Mouse (Mus musculus) cerebellum, postnatal 25 days (tissue): ENCODE data around the gene Tmprss6.

Experiments
- DNase-seq, 2 experiments: peaks; one replicate each; pipeline ENCODE4 v3.0.0; 2021; ENCODE audit warnings: mixed read lengths in 2 of 2

The Tmprss6 gene

DNA sequence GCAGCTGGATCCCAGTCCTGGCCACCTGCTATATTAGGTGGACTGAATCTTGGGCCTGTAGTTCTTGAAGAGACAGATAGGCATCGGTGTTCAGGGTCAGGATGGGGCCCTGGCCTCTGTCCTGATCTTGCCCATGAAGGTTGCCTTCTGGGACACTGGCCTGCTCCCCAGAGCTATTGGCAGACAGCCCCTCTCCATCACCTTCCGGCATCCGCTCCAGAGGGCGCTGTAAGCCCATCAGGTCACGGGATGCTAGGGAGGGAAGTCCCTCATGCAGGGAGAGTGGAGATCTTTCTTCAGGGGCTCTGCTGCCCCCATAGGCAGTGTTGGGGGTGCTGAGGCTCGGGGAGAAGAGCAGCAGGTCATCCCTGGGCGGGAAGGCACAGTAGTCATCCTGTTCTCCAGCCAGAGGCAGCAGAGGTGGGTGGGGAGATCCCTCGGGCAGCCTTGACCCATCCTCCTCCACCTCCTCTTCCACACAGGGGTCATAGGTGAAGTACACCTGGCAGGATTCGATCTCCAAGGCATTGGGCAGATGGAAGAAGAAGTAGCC lies 13.1 kb upstream of the Tmprss6 start:
- peak; percentile 56 to 63 for DNase-seq

DNA sequence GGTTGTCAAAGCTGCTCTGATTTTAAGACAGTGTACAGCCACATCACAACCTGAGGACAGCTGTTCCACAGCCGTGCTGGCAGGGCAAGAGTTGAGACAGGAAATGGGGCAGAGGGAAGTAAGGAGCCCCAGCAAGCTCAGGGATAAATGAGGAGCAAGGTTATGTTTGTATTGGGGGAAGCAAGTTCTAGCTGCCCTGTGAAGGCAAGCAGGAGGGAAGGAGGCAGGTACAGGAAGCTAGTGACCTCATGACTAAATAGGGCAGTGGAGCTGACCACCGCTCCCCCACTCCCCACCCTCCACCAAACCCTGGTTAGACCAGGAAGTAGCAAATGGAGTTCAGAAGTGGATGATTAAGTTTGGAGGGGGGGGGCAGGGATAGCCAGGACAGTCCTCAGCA lies 12.6 kb upstream of the Tmprss6 start:
- no peak for DNase-seq

DNA sequence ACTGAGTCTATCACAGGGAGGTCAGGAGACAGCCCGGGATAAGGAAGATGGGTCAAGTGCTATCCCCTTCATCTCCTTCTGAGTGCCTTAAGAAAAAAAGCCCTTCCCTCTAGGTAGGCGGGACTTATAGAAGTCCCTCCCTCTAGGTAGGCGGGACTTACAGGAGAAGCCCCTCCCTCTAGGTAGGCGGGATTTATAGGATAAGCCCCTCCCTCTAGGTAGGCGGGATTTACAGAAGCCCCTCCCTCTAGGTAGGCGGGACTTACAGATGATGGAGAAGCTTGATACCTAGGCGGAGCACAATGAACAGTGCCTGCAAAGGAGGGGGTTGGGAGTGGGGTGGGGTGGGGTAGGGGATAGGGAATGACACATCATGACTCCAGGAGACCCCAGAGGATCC lies 11.7 kb upstream of the Tmprss6 start:
- DNase-seq = no peak

DNA sequence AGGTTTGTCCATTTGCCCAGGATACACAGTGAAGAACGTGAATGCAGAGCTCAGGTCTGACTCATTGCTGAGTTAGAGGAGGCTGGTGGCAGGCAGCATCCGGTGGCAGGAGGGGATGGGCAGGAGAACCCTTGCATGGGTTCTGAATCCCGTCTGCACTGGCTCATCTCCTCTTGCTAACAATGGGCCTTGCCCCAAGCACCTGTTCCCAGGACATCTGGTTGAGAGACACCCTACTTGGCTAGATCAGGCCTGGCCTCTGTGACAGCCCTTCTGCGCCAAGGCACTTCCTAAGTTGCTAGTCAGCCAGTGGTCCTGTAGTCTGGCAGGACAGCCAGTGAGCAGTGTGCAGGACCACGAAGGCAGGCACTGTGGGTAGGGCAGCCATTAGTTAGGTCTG lies 11.0 kb upstream of the Tmprss6 start:
- no peak for DNase-seq

DNA sequence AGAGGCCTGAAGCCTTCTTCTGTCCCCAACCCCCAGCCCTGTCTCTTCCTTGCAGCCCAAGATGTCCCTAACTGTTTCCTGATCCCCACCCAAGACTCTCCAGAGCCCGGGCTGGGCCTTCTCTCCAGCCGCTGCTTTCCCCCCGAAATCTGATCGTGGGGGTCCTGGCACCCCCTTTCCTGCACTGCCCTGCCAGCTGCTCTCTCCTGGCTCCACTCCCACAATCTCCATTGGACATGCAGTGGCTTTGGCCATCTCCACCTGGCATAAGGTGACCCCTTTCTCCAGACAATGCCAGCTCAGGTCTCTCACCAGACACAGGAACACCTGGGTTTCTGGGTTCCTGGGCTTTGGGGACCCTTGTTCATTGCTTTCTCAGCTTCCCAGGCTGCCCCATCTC lies 9.6 kb upstream of the Tmprss6 start:
- DNase-seq = no peak

DNA sequence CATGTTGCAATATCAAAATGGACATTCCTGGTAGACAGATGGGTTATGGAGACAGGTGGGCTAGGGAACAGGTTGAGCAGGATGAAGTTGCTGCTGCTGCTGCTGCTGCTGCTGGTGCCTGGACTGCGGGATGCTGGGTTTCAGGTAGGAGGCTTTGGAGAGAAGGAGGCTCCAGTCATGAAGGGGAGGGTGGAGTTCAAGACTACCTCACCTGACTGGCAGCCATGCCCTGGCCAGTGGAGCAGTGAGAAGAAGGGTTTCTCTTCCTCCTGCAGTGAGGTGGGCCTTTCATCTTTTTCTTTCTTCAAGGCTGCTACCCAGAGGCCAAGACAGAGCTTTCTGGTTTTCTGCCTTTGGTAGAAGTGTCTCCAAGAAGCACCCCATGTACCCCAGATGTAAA lies 8.4 kb upstream of the Tmprss6 start:
- no peak for DNase-seq

DNA sequence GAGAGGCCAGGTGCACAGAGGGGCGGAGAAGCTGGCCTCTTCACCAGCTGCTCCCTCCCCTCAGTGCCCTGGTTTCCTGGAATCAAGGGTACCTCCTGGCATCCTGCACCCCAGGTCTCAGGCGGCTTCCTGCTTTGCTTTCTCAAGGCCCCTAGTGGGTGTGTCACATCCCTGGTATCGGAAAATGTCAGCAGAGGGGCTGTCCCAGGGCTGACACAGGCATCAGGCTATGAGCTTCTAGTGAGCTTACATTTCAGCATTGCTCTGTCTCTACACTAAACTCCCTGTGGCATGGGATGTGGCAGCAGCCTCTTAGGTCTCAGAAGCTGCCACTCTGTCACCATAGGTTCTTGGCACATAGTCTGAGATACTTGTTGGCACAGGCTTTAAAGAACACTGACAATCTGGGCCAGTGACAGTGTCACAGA lies 7.2 kb upstream of the Tmprss6 start:
- peak in 1 of 2 experiments; percentile 52 for DNase-seq

DNA sequence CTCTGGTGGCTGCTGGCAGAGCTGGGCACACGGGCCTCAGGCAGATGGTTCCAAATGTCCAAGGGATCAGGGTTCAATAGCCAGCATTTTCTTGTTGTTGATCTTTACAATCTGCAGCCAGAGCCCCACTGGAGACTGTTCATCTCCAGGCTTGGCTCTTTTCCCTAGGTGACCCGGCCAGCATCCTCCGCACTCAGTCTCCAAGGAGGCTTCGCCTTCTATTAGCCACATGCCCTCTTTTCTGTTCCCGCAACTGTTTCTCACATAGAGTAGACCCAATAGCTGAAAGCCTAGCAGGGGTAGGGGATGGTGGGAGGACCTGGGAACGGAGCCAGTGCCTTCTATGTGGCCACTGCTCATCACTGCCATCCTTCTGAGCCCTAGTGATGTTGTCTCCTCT lies 5.0 kb upstream of the Tmprss6 start:
- peak; percentile 45 to 56 for DNase-seq

DNA sequence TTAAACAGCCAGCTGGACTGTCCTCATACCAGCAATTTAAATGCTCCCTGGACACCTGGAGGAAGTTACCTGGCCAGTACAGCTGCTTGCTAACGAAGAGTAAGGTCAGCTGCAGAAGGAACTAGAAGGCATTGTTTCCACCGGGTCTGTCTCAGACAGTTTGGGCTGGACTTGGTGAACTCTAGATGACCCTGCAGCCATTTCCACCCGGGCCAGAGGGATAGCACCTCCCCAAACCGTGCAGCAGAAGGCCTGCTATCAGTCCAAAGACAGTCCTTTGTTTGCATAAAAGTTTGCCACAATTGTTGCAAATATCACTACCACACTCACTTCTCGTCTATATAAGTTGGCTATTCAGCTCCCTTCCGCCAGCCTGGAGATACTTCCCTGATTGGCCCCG lies 3.5 kb upstream of the Tmprss6 start:
- DNase-seq = no peak

DNA sequence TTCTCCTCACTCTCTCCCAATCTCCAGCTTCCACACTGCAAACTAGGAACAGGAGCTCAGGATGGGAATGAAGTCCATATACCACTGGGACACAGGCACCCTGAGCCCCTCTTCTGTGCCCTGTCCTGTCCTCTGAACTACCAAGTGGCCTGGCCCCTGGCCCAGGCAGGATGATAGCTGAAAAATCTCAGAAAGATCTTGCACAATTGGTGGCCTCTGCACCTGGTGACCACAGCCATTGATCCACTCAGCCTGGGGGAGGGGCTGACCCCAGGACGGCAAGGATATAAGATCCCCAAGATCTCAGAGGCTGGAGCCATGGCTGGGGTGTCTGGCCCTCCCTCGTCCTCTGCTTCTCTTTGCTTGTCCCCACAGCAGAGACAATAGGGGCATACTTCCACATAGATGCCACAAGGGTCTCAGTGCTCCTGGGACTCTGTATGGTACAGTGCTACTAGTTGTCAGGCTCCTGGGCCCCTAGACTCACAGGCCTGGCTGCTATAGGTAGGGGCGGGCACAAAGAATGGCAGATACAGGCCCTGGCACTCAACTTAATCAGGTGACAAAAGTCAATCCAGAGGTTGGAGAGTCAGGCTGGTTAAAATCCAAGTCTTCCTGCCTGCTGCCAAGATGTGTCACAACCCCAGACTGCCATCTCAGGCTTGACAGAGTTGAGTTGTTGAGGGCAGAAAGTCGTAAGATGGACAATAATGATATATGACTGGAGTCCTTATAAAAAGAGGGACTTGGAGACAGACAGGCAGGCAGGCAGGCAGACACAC lies 2.3 kb upstream of the Tmprss6 start:
- no peak for DNase-seq

DNA sequence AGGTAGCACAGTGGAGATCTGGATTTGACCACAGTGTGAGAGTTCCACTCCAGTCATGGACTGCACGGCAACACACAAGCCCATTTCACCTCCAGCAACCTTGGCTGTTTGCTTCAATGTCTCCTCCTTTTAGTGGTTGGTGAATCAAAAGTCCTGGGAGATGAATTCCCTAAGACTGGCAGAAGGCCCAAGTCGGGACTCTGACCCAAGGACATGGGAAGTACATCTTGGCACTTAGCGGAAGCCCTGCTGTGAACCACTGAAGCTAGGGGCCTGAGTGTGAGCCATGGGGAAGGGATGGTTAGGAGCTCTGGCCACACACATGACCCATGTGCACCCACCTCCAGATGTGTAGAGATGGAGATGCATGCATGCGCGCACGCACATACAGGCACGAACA lies 864 bp downstream of the Tmprss6 start:
- DNase-seq = no peak

DNA sequence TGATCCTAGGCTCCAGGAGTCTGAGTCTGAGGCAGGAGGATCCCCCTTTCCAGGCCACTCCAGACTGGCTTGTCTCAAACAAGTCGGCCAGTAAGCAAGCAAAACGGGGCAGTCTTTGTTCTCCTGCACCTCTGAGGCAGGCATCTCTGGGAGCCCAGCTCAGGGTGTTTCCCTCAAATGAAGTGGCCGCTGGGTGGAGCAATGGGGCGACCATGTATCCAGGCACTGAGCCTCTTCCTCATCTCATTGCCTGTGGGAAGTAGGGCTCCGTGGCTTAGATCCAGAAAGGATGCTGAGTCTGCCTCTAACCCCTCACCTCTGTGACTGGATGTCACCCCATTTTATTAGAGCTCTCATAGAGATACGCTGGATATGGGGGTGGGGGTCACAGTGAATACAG lies 1.6 kb downstream of the Tmprss6 start:
- peak in 1 of 2 experiments; percentile 65 for DNase-seq

DNA sequence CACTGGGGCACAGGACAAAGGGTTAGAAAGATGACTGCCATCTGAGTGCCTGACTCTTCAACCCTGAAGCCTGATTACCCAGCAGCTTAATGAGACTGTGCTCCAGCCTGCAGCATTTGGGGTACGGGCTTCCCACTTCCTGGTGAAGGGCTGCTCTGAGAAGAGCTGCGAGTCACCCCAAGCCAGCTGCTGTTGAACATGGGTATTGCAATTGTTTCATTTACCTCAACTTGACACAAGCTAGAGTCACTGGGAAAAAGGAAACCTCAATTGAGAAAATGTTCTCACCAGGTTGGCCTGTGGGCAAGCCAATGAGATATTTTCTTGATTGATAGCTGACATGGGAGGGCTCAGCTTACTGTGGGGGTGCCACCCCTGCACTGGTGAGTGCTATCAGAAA lies 5.5 kb downstream of the Tmprss6 start:
- DNase-seq = no peak

DNA sequence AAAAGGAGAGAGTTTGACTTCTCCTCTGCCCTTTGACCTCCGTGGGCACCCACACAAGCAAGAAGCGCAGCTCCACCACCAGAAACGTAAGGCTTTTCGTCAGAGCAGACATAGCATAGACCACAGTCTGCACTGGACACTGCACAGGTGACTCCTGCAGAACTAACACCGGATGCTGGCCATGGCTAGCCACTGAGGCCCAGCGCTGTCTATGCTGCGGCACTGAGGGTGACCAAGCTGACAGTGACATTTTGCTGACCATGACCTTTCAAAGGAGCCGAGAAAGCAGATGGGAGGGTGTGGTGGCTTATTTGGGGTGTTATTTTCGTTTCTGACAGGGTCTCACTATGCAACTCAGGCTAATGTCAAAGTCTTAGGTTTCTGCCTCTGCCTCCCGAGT lies 11.2 kb downstream of the Tmprss6 start:
- DNase-seq = no peak

DNA sequence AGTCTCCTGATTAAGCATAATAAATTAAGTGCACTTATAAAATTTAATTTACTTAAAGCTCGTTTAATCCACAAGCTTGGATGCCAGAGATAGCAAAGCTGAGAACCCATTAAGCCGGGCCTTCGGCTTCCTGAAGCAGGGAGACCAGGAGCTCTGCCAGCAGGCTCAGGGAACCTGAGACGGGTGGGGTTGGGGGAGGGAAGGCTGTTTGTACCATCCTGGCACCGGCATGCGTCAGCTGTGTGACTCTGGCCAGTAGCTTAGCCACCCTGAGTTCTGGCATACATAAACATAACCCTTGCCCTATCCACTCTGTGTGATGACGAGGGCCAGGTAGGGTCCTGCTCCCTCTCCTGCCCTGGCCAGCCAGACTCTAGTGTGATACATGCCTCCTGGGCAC lies 12.4 kb downstream of the Tmprss6 start:
- peak; percentile 56 to 67 for DNase-seq

DNA sequence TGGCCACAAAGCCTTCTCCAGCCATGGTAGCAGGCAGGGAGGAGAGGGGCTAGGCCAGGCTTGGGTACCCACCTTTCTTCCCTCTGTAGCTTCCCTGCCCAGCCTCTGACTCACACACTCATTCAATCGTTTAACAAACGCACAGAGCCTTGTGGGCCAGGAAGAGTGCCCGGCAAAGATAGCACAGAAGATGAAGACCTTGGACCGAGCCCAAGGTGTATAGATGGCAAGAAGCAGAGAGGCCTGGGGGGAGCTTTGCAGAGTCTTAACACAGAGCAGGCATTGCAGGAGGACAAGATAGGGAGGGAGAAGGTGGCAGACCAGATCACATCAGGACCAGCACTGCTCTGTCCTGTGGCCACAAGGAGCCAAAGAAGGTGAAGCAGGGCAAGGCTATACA lies 13.3 kb downstream of the Tmprss6 start:
- no peak for DNase-seq

DNA sequence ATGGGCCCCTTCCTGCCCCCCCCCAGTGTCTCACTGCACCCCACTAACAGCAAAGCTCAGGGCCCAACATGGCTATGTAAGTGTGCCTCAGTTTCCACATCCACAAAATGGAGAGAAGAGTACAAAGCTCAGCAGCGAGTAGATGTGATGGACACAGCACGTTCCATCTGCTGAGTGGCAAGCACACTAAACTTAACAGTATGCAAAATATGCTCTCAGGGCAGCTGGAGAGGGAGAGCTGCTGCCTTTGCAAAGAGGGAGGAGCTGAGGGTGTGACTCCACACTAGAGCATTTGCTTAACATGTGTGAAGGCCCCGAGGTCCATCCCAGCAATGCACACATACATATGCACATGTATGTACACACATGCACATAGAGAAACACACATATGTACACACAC lies 15.5 kb downstream of the Tmprss6 start:
- DNase-seq = no peak

DNA sequence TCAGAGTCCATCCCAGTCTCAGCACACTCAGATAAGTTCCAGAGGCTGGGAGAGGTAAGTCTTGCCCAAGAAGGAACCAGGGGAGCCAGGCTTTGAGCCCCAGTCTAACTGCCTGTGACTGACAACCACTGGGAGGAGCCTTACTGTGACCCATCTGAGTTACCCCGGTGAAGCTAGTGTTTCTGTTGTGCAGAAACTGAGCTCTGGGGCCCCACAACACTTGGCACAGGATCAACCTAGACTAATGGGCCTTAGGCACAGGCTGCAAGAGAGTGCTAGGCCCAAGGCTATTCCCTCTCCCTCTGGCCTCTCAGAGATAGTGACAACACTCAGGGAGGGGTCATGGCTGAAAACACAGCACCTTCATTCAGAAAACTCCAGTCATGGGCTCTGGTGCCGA lies 17.2 kb downstream of the Tmprss6 start:
- no peak for DNase-seq

DNA sequence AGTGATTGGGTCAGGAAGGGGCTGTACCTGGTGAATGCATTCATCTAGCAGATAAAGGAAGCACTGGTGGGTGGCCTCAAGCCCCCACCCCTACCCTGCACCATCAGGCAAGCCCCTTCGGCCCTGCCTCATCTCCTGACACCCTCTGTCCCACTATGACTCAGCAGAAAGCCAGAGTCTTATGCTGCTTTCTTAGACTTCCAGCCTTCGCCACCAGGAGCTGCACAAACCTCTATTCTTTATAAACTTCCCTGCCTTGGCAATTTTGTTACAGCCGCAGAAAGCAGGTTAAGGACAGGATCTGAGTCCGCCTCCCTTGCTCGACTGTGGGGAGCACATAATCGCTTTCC lies 18.0 kb downstream of the Tmprss6 start:
- DNase-seq = no peak

DNA sequence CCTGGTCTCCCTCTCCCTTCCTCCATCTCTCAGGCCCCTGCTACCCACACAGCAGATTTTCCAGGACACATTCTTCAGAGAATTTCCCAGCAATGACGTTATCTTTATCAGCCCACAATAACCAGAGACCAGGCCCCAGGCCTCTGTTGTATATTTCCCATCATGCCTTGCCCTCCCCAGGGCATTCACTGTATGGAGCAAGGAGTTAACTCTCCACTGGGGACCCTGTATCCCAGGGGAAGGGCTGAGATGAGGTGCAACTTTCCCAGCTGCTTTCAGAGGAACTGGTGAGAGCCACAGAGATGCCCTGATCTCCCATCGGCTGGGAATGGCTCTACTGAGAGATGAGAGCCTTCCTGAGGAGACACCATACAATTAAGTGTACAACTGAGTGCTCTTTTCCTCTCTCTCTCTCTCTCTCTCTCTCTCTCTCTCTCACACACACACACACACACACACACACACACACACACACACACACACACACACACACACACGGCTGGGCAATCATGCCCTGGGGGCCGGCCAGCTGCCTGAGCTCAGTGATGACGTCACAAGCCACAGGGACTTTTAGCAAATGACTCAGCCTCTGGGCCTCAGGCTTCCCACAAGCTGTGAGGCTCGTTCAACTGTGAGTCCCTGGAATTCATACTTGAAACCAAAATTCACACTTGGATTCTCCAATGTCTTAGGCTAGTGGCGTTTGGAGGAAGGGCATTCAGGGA lies 18.6 kb downstream of the Tmprss6 start:
- peak; percentile 20 to 58 for DNase-seq

DNA sequence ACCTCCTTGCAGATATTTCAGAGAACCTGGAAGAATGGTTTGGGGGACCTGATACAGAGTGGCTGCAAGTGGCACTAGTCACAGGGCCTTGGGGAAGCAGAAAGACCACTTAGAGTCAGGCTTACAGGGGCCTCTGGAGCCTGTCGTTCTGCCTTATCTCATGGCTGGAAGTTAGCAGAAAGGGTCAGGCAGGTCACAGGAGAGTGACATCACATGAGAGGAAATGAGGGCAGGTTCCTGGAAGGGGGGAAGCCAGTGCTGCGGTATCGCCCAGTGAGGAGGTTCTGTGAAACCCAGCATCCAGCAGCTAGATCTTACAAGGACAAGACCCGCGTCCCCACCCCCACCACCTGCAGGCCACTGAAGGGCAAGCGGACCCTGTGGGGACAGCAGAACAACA lies 19.3 kb downstream of the Tmprss6 start:
- DNase-seq = no peak

DNA sequence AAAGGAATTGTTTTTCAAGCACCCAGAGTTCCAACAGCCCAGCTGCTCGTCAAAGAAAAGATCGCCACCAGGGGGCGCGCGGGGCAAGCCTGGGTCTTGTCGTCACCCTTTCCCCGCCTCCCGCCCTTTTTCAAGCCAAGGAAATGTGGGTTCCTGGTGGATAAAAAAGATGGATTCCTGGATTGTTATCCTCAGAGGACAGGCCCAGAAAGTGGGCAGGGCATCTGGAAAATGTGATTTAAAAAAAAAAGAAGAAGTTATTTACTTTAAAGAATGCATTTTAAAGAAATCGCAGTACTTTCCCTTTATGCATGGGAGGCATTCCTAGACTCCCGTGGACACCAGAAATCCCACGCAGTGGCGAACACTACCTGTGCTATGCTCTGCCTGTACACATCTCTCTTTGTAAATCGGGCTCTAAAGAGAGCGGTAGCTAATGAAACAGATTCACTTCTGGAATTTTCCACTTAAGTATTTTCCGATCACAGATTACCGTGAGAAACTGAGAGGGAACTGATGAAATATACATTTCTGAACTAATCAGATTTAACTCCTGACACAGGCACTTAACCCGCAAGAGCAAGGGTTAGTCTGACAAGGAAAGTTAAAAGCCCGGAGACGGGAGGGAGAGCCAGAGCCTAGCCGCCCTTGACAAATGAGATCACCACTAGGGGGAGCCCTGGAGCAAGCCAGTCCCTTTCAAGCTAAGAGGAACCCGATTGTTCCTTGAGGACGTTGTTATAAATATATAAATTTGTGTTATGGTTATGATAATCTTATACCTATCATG lies 20.5 kb downstream of the Tmprss6 start:
- DNase-seq = peak; percentile 96 to 99

DNA sequence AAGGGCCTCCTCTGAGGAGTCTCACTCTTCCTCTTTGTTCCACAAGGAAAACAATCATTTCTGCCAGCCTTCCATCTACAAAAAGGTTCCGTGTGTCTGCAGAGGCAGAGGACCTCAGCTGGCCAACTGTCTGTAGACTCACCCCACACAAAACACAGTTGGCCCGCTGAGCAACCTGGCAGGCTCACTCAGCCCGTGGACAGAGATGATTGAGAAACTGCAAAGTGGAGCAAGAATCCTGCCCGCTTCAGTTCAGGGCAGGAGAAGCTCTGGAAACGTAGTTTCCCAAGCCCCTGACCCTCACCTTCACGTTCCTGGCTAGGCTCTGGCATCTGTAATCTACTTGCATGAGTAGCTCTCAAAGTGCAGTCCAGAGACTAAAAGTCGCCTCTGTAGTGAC lies 21.3 kb downstream of the Tmprss6 start:
- no peak for DNase-seq

DNA sequence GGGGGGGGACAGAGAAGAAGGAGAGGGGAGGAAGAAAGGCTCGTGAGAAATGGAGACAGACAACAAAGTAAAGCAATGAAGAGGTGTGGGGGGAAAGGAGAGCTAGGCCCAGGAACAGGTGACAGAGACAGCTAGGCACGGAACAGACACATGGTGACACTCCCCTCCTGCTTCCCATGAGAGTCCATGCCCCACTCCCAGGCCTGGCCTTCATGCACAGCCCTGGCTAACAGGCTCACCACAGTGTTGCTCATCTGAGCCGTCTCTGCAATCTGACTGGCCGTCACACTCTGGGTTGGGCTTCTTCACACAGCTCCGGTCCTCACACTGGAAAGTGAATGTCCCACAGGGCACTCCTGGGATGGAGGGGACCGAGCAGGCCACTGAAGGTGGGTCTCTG lies 24.6 kb downstream of the Tmprss6 start:
- DNase-seq = no peak
